Mouse (Mus musculus): Measurements from ENCODE around the gene Slc12a4. TPM values are rescaled to one million over a fixed set of nuclear protein-coding genes. Genes with fewer than 3 reads are reported as not detected.

Slc12a4 gene
- total and polyA plus RNA-seq, 2 experiments from 2014 or later = 9.6 to 12.1 TPM

DNA sequence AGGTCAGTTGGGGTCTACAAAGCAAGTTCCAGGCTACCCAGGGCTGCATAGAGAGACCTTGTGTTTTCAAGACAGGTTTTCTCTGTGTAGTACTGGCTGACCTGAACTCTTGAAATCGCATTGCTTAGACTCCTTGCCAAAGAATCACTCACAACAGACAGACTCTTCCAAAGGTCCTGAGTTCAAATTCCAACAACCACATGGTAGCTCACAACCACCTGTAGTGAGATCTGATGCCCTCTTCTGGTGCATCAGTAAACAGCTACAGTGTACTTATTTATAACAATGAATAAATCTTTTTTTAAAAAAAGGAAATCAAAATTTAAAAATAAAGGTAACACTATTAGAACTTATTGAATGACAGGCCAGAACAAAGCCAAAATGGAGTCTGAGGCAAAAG lies 15.2 kb upstream of the Slc12a4 start:
- DNase-seq (ENCODE audit: low spot score) (no peak), ATAC-seq (ENCODE audit: low FRiP score) (no peak)
- Histone ChIP-seq H3K4me2 (ENCODE audit: low read depth, low read length, poor library complexity, severe bottlenecking) (no peak overlapping the region), H3K4me1 (ENCODE audit: insufficient read depth, low read length) (no peaks in the 10 kb centered on the region), H3K4me3 (ENCODE audit: low read depth, low read length) (no peak overlapping the region), H3K36me3 (ENCODE audit: insufficient read depth, low read length) (no peaks in the 10 kb centered on the region), H3K9me3 (ENCODE audit: low read length) (no peaks in the 10 kb centered on the region), H3K27me3 (ENCODE audit: insufficient read depth, low read length) (no peaks in the 10 kb centered on the region), H3K9ac (replicated peaks; ENCODE audit: low read length, poor library complexity, severe bottlenecking) (no peak overlapping the region), H3K27ac (ENCODE audit: low read depth, low read length) (no peak overlapping the region)
- 88% methylated on average over 1 of the region's 1 CpGs for WGBS
- no peak for TF ChIP-seq CTCF (IDR thresholded peaks at IDR 0.05)

GRCm38 (mm10) chr8:105979325-105979724 lies 13.4 kb upstream of the Slc12a4 start, which contains the start of gene Dpep3:
TSS of gene Dpep3 (minus strand) at chr8:105979429.
- H3K4me1 ChIP-seq (ENCODE audit: insufficient read depth, low read length) = no peaks in the 10 kb centered on the region
- H3K27me3 ChIP-seq (ENCODE audit: insufficient read depth, low read length) = no peaks in the 10 kb centered on the region
- 0 out of 2 replicates have a peak, but pooled peaks have one; percentile 8 for TF ChIP-seq CTCF (IDR thresholded peaks at IDR 0.05)
- H3K4me2 ChIP-seq (ENCODE audit: low read depth, low read length, poor library complexity, severe bottlenecking) = no peak within 1 kb of the TSS
- no peak for DNase-seq (ENCODE audit: low spot score)
- H3K9ac ChIP-seq (replicated peaks; ENCODE audit: low read length, poor library complexity, severe bottlenecking) = no peak within 1 kb of the TSS
- no peak within 1 kb of the TSS for H3K27ac ChIP-seq (ENCODE audit: low read depth, low read length)
- H3K36me3 ChIP-seq (ENCODE audit: insufficient read depth, low read length) = no peaks in the 10 kb centered on the region
- H3K9me3 ChIP-seq (ENCODE audit: low read length) = no peaks in the 10 kb centered on the region
- WGBS = 95% methylated on average over 15 of the region's 15 CpGs
- no peak for ATAC-seq (ENCODE audit: low FRiP score)
- H3K4me3 ChIP-seq (ENCODE audit: low read depth, low read length) = no peak within 1 kb of the TSS

GRCm38 (mm10) chr8:105975363-105975762 lies 9.5 kb upstream of the Slc12a4 start:
- WGBS = 64% methylated on average over 7 of the region's 7 CpGs
- Histone ChIP-seq H3K36me3 (ENCODE audit: insufficient read depth, low read length) (no peaks in the 10 kb centered on the region), H3K4me3 (ENCODE audit: low read depth, low read length) (no peak overlapping the region), H3K9me3 (ENCODE audit: low read length) (no peaks in the 10 kb centered on the region), H3K4me1 (ENCODE audit: insufficient read depth, low read length) (no peaks in the 10 kb centered on the region), H3K27me3 (ENCODE audit: insufficient read depth, low read length) (no peaks in the 10 kb centered on the region), H3K4me2 (ENCODE audit: low read depth, low read length, poor library complexity, severe bottlenecking) (no peak overlapping the region), H3K27ac (ENCODE audit: low read depth, low read length) (no peak overlapping the region), H3K9ac (replicated peaks; ENCODE audit: low read length, poor library complexity, severe bottlenecking) (no peak overlapping the region)
- no peak for DNase-seq (ENCODE audit: low spot score)
- ATAC-seq (ENCODE audit: low FRiP score) = no peak
- TF ChIP-seq CTCF (IDR thresholded peaks at IDR 0.05) = no peak

GRCm38 (mm10) chr8:105971019-105971720 lies 5.3 kb upstream of the Slc12a4 start:
- Histone ChIP-seq H3K36me3 (ENCODE audit: insufficient read depth, low read length) (no peaks in the 10 kb centered on the region), H3K27me3 (ENCODE audit: insufficient read depth, low read length) (peaks cover 11% of the 10 kb centered on the region), H3K9me3 (ENCODE audit: low read length) (no peaks in the 10 kb centered on the region), H3K9ac (replicated peaks; ENCODE audit: low read length, poor library complexity, severe bottlenecking) (no peak overlapping the region), H3K4me3 (ENCODE audit: low read depth, low read length) (no peak overlapping the region), H3K4me2 (ENCODE audit: low read depth, low read length, poor library complexity, severe bottlenecking) (no peak overlapping the region), H3K27ac (ENCODE audit: low read depth, low read length) (no peak overlapping the region), H3K4me1 (ENCODE audit: insufficient read depth, low read length) (no peaks in the 10 kb centered on the region)
- ATAC-seq (ENCODE audit: low FRiP score) = no peak
- DNase-seq (ENCODE audit: low spot score) = no peak
- 76% methylated on average over 8 of the region's 8 CpGs for WGBS
- TF ChIP-seq CTCF (IDR thresholded peaks at IDR 0.05) = no peak

DNA sequence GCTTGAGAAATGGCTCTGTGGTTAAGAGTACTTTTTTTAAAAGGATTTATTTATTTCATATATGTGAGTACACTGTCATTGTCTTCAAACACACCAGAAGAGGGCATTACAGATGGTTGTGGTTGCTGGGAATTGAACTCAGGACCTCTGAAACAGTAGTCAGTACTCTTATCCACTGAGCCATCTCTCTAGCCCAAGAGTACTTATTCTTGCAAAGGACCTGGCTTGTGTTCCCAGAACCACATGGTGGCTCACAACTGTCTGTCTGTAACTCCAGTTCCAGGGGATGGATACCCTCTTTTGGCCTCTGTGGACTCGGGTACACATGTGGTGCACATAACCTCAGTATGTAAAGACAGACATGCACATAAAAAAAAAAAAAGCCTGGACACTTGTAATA lies 3.5 kb upstream of the Slc12a4 start:
- H3K4me3 ChIP-seq (ENCODE audit: low read depth, low read length) = no peak overlapping the region
- no peak overlapping the region for H3K9ac ChIP-seq (replicated peaks; ENCODE audit: low read length, poor library complexity, severe bottlenecking)
- 74% methylated on average over 1 of the region's 1 CpGs for WGBS
- DNase-seq (ENCODE audit: low spot score) (no peak), ATAC-seq (ENCODE audit: low FRiP score) (no peak)
- H3K36me3 ChIP-seq (ENCODE audit: insufficient read depth, low read length) = no peaks in the 10 kb centered on the region
- H3K27me3 ChIP-seq (ENCODE audit: insufficient read depth, low read length) = peaks cover 25% of the 10 kb centered on the region
- H3K27ac ChIP-seq (ENCODE audit: low read depth, low read length) = no peak overlapping the region
- no peak for TF ChIP-seq CTCF (IDR thresholded peaks at IDR 0.05)
- H3K4me1 ChIP-seq (ENCODE audit: insufficient read depth, low read length) = no peaks in the 10 kb centered on the region
- no peaks in the 10 kb centered on the region for H3K9me3 ChIP-seq (ENCODE audit: low read length)
- no peak overlapping the region for H3K4me2 ChIP-seq (ENCODE audit: low read depth, low read length, poor library complexity, severe bottlenecking)

DNA sequence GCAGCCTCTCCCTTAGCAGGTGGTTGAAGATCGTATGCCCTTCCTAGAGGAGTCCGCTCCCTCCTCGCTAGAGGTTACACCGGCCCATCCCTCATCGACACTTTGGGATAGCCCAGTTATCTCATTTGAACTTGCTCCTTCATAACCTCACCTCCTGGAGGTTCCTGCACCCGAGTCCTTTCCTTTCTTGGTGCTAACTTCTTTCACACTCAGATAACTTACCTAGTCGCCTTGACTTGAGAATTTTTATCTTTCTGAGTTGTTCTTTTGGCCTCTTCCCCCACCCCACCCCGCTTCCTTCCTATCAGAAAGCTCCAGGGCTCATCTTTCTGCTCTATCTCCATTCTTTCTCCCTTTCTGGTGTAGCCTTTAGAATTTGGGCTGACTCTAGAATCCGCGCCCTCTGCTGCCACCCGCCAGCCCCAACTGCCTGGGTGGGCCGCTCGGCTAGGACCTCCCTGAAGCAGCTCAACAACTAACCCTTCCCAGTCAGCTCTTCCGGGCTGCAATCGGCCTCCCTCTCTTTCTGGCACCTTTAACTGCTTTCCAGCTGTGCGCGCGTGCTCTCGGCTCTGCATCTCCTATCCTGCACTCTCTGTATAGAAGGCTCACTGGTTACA lies 905 bp upstream of the Slc12a4 start:
- Histone ChIP-seq H3K9ac (replicated peaks; ENCODE audit: low read length, poor library complexity, severe bottlenecking) (no peak overlapping the region), H3K4me1 (ENCODE audit: insufficient read depth, low read length) (no peaks in the 10 kb centered on the region), H3K9me3 (ENCODE audit: low read length) (no peaks in the 10 kb centered on the region), H3K4me3 (ENCODE audit: low read depth, low read length) (no peak overlapping the region), H3K36me3 (ENCODE audit: insufficient read depth, low read length) (no peaks in the 10 kb centered on the region), H3K27me3 (ENCODE audit: insufficient read depth, low read length) (peaks cover 25% of the 10 kb centered on the region), H3K4me2 (ENCODE audit: low read depth, low read length, poor library complexity, severe bottlenecking) (0 out of 2 replicates have a peak overlapping the region, but pooled peaks have one; percentile 51), H3K27ac (ENCODE audit: low read depth, low read length) (no peak overlapping the region)
- WGBS = 9% methylated on average over 19 of the region's 19 CpGs
- DNase-seq (ENCODE audit: low spot score) = no peak
- TF ChIP-seq CTCF (IDR thresholded peaks at IDR 0.05) = no peak
- no peak for ATAC-seq (ENCODE audit: low FRiP score)
